Mouse (Mus musculus) right cerebral cortex, postnatal 14 days (tissue): ENCODE data around the gene Paqr5.
A peak's percentile ranks its signal among the peaks of the same experiment; 100 is the strongest.

Experiments used
- DNase-seq: peaks from one replicate; pipeline ENCODE4 v3.0.0; 2022

Paqr5 gene

GRCm38 (mm10) chr9:61952241-61952640, 74.4 kb downstream of the Paqr5 start:
- no peak for DNase-seq

DNA sequence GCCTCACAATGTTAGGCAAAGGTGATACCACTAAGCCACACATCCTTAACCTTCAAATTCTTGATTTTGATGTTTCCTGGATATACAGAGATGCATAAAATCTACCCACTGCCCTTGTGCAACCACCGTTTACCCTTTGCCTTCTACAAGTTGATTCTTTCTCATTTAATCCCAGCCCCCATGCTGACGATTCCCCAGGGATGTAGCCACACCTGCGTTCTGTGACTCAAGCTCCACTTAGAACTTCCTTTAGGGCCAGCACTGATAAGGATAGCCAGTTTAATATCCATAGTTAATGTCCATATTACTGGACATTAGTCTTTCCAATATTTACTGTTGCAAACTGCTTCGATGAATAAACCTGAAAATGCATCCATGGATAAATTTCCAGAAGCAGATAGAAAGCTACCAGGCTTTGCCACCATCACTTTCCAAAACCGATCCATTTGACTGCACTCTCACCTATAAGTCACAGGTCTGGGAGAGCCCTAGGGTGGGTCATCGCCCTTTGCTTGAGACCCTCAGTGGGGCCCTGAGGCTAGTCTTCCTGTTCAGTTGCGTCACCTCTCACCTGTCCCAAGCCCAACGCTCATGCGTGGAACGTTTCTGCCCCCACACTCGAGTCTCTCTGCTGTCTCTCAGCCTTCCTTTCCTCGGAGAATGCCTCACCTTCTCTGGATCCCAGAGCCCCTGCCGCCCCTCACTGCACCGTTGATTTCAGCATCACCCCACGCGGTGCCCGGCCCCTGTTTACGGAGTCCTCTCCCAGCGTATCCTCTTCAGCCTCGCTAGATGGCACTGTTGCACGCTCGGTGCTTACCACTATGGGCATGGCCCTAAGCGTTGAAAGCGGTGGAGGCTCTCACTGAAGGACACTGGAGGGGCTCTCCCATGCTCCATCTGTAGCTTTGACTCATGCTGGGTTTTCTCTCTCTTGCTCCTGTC, 79.0 kb downstream of the Paqr5 start:
- peak; percentile 81 for DNase-seq

GRCm38 (mm10) chr9:61946623-61947401, 79.8 kb downstream of the Paqr5 start, which contains the start of gene Kif23:
TSS of gene Kif23 (minus strand) at chr9:61946774.
- DNase-seq = peak; percentile 94

- DNase-seq = no peak
Measured at GRCm38 (mm10) chr9:61945973-61946611, 80.6 kb downstream of the Paqr5 start.

- no peak for DNase-seq
Measured at GRCm38 (mm10) chr9:61941054-61941453, 85.6 kb downstream of the Paqr5 start.

DNA sequence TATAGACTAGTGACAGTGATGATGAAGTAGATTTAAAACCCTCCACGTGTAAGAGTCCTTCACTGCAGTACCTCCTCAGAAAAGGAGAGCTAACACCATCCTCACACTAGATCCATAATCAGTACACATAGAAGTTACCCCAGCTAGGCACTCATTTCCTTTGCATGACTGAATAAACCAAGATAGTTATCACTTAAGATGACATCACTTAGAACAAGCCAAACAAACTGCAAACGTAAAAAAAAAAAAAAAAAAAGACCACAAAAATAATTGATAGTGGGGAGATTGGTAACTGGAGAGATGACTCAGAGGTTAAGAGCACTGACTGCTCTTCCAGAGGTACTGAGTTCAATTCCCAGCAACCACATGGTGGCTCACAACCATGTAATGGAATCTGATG, 93.3 kb downstream of the Paqr5 start:
- DNase-seq = no peak

GRCm38 (mm10) chr9:61932009-61932408, 94.6 kb downstream of the Paqr5 start:
- no peak for DNase-seq

DNA sequence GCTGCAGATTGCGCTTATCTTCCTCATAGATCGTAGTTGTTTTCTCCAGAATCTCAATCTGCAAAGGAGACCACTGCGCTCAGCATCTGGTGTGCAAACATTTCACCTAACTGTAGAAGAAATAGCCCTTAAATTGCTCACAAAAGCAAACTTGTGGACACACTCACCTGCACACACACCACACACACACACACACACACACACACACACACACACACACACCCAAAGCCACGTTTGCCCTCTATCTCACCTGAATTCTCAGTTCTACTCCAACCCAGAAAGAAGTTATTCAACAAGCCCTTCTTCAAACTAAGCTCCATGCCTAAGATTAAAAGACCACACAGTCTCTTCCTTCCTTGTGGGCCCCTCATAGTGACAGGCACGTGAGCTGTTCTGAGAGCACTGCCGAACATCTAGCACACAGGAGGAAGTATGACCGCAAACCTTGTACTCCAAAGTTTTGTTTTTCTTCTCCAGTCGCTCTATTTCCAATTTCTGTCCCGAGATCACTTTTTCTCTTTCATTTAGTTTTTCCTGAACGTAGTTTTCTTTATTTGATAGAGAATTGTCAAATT, 101.5 kb downstream of the Paqr5 start:
- no peak for DNase-seq

DNA sequence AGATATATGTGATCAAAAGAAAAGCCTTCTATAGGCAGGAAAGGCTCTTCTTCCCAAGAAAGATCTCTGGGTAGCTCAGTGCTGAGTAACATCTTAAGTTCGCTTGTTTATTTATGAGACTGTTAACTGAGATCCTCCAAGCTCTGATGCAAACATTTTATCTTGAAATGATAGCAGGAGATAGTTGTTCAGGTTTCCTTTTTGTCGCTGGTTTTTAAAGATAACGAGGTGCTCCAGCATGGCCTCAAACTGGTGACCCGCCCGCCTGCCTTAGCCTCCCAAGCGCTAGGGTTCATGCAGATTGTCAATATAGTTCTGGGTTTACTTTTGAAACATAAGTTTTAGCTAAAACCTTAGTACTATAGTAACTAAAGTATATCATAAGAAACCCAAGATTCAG, 106.3 kb downstream of the Paqr5 start:
- no peak for DNase-seq

- DNase-seq = no peak
Measured at GRCm38 (mm10) chr9:61919464-61919863, 107.2 kb downstream of the Paqr5 start.

DNA sequence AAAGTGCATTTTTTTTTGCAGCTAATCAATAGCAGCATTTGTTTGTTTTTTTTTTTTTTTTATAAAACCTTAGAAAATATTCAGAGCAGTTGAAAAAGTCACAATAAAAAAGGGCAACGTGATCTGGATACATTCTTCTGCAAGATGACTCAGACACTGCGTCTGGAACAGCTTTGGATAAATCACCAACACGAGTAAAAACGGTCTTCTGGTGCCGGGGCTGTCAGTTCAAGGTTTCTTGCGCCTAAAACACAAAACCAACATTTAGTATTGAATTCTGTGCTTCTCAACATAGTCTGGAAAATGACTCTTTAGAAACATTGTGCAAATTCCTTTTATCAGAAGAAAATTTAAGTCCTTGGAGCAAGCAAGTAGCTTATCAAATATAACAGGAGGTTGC, 109.2 kb downstream of the Paqr5 start:
- no peak for DNase-seq

- DNase-seq = no peak
Measured at GRCm38 (mm10) chr9:61916986-61917385, 109.7 kb downstream of the Paqr5 start.

DNA sequence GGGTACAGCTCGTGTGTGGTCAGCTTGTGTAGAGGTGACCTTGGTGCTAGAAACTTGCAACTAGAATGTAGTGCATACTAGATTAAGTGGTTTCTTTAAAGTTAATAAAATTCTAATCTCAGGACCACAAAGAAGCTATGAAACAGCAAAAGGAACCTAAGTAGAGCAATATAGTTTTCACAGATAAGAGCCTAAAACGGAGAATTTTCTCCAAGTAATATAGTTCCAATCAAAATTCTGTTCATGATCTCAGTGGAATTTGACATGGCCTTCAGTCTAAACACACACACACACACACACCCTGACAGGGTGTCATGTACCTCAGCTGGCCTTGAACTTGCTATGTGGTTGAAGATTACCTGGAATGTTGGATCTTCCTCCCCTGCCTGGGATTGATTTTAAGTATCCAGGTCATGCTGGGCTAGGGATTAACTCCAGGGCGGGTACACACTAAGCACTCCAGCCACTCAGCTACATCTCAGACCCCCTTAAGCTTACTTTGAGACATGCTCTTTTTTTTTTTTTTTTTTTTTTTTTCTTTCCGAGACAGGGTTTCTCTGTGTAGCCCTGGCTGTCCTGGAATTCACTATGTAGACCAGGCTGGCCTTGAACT, 111.2 kb downstream of the Paqr5 start:
- DNase-seq = no peak

DNA sequence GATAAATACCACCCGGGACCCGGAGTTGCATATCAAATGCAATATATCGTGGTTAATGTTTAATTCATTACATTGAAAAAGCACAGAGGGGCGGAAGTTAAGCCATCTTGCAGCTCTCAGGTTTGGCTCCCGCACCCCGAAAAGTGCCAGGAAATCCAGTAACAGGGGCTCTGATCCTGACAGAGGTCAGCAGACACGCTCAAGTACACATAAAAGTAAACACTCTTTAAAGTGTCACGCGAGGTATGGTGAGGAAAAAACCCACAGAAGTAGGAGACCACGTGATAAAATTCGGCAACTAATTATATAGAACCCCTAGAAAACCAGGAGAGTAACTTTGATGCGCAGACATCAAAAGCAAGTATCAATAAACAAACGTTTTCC, 111.7 kb downstream of the Paqr5 start:
- DNase-seq = no peak

DNA sequence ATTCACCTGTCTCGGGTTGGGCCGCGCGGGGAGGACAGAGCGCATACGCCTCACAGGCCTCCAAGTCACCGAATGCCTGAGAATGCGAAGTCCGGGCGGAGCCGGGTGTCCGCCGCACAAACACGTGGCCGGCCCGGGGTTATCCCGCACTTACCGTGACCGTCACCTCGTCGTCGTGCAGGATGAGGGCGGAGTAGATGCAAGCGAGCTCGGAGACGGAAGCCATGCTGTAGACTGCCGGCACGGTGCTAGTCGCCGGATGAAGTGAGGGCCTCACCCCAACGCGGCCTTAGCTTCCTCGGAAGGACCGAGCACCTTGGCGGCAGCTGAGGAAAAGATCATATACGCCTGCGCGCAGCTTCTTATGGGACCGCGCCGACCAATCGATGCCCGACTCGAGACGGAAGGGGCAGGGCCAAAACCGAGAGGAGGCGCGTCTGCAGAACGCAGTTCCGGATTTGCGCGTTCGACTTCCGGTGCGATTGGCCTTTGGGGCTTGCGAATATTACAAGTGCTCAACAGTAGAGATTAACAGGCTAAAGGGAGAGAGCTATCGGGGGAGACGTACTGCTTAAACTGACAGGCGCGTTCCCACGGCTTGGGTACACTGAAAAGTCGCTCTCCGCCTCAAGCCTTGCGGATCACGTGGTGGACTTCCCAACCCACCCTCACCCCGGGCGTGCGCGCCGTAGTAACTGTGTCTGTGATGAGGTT, 112.3 kb downstream of the Paqr5 start, which contains the start of gene Rplp1:
Rplp1 (minus strand) TSS at position 340 of the 714 bp plus-strand sequence.
- DNase-seq = peak; percentile 96

DNA sequence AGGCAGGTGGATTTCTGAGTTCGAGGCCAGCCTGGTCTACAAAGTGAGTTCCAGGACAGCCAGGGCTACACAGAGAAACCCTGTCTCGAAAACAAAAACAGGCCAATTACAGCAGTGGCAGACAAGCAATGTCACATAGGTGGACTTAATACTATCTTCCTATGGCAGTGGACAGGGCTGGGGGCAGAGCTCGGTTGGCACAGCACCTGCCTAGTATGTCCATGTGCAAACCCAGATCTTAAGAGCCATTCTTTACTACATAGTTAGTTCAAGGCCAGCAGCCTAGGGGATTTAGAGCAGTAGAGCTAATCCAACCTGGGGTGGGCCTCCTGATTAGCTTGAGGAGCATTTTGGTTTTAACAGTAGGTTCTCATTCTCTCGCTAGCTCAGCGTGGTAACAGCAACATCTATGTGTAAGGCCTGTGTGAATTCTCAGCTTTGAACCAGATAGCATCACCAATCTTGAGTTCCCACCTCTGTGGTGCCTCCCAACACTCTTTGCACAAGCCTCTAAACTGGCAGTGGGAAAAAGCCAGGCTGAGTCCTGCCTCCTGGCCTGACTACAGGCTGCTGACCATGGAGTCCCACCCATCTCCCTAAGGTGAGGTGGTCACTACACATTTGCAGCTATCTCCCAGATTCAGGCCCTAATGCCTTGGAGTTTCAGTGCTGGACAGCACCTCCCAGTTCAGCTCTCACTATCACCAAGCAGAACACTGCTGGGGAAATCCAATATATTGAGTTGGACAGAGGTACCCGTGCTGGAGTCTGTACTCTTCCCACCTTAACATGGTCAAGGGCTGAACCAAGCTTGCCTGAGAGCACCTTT, 115.1 kb downstream of the Paqr5 start:
- DNase-seq = no peak

GRCm38 (mm10) chr9:61910526-61911256, 116.0 kb downstream of the Paqr5 start:
- no peak for DNase-seq

DNA sequence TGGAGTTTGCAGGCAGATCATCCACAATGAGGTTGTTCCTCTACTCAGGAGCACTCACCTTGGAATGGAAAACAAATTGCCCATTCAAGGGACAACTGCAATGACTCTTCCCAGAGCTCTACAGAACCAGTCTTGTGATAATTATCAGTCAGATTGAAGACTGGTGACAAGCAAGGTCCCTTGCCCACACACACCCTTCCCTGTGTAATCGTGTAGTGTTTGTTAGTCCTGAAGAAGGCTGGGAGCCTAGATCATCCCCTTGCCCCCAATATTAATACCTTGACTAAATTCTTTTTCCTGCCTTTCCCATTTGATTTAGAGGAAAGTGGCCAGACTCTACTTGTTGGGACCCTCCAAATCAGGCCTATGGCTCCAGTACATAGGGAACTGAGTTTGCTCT, 117.0 kb downstream of the Paqr5 start:
- DNase-seq = no peak

GRCm38 (mm10) chr9:61908832-61909407, 117.7 kb downstream of the Paqr5 start:
- no peak for DNase-seq

GRCm38 (mm10) chr9:61908341-61908740, 118.3 kb downstream of the Paqr5 start:
- no peak for DNase-seq
